Mouse (Mus musculus) fat pad, adult 2 months (tissue): ENCODE data around the gene Gucy2c.

Experiments
- DNase-seq: peaks from one replicate; pipeline ENCODE4 v3.0.0-alpha.2; 2011; ENCODE audit warnings: low read depth, low spot score; ENCODE audit errors: extremely low read depth

Gene Gucy2c

GRCm38 (mm10) chr6:136742352-136743118 lies 39.0 kb downstream of the Gucy2c start:
- DNase-seq = no peak

- DNase-seq = no peak
These were observed 40.3 kb downstream of the Gucy2c start for GRCm38 (mm10) chr6:136741281-136741680.

GRCm38 (mm10) chr6:136735766-136736165 lies 45.8 kb downstream of the Gucy2c start:
- no peak for DNase-seq

GRCm38 (mm10) chr6:136728144-136728543 lies 53.4 kb downstream of the Gucy2c start:
- DNase-seq = no peak

GRCm38 (mm10) chr6:136723171-136723570 lies 58.4 kb downstream of the Gucy2c start:
- DNase-seq = no peak

GRCm38 (mm10) chr6:136722565-136722964 lies 59.0 kb downstream of the Gucy2c start:
- DNase-seq = no peak

GRCm38 (mm10) chr6:136721925-136722324 lies 59.6 kb downstream of the Gucy2c start:
- no peak for DNase-seq

- DNase-seq = no peak
These were observed 61.1 kb downstream of the Gucy2c start for GRCm38 (mm10) chr6:136720436-136720835.

GRCm38 (mm10) chr6:136715881-136716431 lies 65.6 kb downstream of the Gucy2c start:
- DNase-seq = no peak

- no peak for DNase-seq
These were observed 67.5 kb downstream of the Gucy2c start for GRCm38 (mm10) chr6:136714097-136714496.

- DNase-seq = no peak
These were observed 71.2 kb downstream of the Gucy2c start for GRCm38 (mm10) chr6:136710408-136710807.

- DNase-seq = no peak
These were observed 73.0 kb downstream of the Gucy2c start for GRCm38 (mm10) chr6:136708597-136708996.

- no peak for DNase-seq
These were observed 79.7 kb downstream of the Gucy2c start for GRCm38 (mm10) chr6:136701878-136702277.

GRCm38 (mm10) chr6:136701185-136701584 lies 80.4 kb downstream of the Gucy2c start:
- DNase-seq = no peak

GRCm38 (mm10) chr6:136691314-136691713 lies 90.3 kb downstream of the Gucy2c start:
- no peak for DNase-seq

- DNase-seq = no peak
These were observed 91.0 kb downstream of the Gucy2c start for GRCm38 (mm10) chr6:136690527-136690926.

- no peak for DNase-seq
These were observed 91.7 kb downstream of the Gucy2c start for GRCm38 (mm10) chr6:136689790-136690413.

- no peak for DNase-seq
These were observed 96.1 kb downstream of the Gucy2c start for GRCm38 (mm10) chr6:136685433-136685832.

- no peak for DNase-seq
These were observed 97.9 kb downstream of the Gucy2c start for GRCm38 (mm10) chr6:136683410-136684334.

- no peak for DNase-seq
These were observed 102.2 kb downstream of the Gucy2c start for GRCm38 (mm10) chr6:136679381-136679780.

- DNase-seq = no peak
These were observed 106.6 kb downstream of the Gucy2c start for GRCm38 (mm10) chr6:136674935-136675334.
